1 mouse cellular context compared by ENCODE assay signal in the genomic region with DNA sequence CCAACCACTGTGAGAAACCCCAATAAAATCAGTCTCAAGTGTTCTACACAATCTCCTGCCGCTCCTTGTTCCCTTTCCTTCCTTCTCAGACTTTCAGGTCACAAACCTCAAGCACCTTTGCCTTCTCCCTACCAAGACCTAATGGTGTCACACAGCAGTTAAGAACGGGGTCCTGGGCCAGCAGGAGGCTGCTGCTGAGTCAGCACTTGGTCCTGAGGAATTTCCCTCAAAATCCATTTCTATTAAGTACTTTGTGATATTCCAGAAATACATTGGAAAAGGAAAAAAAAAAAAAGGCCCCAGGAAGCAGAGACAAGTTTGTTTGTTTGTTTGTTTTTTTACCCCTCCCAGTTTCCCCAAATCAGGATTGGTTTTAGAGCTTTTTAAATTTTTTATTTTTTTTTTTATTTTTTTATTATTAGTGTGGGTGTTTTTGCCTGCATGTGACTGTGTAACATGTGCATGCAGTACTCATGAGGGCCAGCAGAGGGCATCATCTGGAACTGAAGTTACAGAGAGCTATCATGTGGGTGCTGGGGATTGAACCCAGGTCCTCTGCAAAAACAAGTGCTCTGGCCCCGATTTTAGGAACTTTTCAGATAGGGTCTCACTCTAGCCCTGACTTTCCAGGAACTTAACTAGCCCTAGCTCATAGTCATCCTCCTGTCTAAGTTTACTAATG.
TF ChIP-seq lines count a peak whose summit lies in the region.

No protein-coding gene starts in this region.

TF ChIP-seq in CH12.LX, 34 proteins besides CTCF, POLR2A, EP300 and RAD21 (continued from another document):
- TF ChIP-seq RCOR1 (conservative IDR thresholded peaks at IDR 0.05; ENCODE audit: low read depth, low read length) (no peak), MAX (IDR thresholded peaks at IDR 0.05; ENCODE audit: low read length) (no peak), GABPA (IDR thresholded peaks at IDR 0.05; ENCODE audit: insufficient replicate concordance, low read depth, low read length) (no peak), MYC (IDR thresholded peaks at IDR 0.05; ENCODE audit: low read depth, low read length) (0 out of 2 replicates have a peak, but pooled peaks have one; percentile 15), SMC3 (IDR thresholded peaks at IDR 0.05; ENCODE audit: low read depth, low read length) (peak; percentile 28; the same call in 1 of the 2 replicates), ZKSCAN1 (IDR thresholded peaks at IDR 0.05; ENCODE audit: borderline replicate concordance, low read depth, low read length) (no peak), ELF1 (IDR thresholded peaks at IDR 0.05; ENCODE audit: low read depth, low read length) (no peak), USF1 (IDR thresholded peaks at IDR 0.05; ENCODE audit: low read depth, low read length) (no peak)
